Mouse (Mus musculus): ENCODE measurements around the gene Flg. TPM values are rescaled to one million over a fixed set of nuclear protein-coding genes. Genes with fewer than 3 reads are reported as not detected.

Gene Flg
- not detected in 2 replicates for polyA plus RNA-seq (2012; rRNA removed)

DNA sequence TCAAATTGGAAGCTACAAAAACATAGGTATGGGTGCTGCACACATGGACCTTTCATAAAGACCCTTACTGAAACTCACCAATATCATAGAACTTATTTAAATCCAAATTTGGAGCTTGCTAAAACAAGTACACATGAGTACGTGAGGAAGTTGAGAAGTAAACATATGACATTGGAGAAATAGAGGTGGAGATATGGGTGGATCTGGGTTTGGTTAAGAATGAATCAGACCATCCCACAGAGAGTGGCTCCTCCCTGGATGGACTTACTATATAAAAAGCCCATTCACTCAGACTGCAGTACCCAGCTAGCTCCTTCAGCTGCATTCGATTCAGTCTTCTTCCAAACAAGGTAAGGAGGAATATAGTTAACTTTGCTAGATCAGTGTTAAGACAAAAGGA lies at the start of gene Flg:
TSS of gene Flg (plus strand) at position 301 of the 400 bp plus-strand sequence.
- no peak for DNase-seq (ENCODE audit: low spot score)

- DNase-seq (ENCODE audit: low spot score): no peak
Observed at GRCm38 (mm10) chr3:93297542-93297941, 24.2 kb downstream of the Flg start.

GRCm38 (mm10) chr3:93299832-93300231 lies 26.5 kb downstream of the Flg start:
- no peak for DNase-seq (ENCODE audit: low spot score)

GRCm38 (mm10) chr3:93301896-93302295 lies 28.6 kb downstream of the Flg start:
- no peak for DNase-seq (ENCODE audit: low spot score)

GRCm38 (mm10) chr3:93306142-93306541 lies 32.8 kb downstream of the Flg start:
- no peak for DNase-seq (ENCODE audit: low spot score)

DNA sequence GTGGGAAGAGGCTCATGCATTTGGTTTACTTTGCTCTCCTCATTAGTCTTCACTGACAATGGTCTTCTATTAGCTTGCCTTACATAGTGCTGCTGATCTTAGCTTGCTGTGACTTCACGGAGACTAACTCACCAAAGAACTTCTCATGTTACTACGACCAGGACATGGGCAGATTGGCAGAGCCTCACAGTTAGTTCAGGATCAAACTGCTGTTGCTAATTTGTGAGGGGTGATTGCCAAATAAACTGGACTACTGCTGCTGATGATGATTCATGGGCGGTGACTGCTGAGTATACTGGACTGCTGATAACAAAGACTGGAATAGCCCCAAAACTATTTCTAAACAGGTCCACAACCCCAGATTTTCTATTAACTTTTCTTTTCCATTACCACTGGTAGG lies 38.0 kb downstream of the Flg start:
- no peak for DNase-seq (ENCODE audit: low spot score)

- no peak for DNase-seq (ENCODE audit: low spot score)
Observed at GRCm38 (mm10) chr3:93314388-93314787, 41.1 kb downstream of the Flg start.

DNA sequence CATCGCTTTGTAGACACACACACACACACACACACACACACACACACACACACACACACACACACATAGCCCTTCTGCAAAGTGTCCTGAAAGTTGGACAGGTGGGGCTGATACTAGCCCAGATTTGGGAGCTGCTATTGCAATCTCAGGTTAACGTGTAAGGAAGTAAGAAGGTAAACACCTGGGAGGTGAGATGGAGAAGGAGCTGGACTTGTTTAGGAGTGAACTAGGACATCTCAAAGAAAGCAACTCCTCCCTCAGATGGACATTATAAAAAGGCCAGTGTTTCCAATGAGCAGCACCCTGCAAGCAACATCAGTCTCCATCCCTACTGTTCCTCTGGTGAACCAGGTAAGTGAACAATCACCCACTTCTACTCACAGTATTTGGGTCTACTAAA lies 46.1 kb downstream of the Flg start, which contains the start of gene Hrnr:
TSS of gene Hrnr (plus strand) at position 301 of the 400 bp plus-strand sequence.
- DNase-seq (ENCODE audit: low spot score): no peak

DNA sequence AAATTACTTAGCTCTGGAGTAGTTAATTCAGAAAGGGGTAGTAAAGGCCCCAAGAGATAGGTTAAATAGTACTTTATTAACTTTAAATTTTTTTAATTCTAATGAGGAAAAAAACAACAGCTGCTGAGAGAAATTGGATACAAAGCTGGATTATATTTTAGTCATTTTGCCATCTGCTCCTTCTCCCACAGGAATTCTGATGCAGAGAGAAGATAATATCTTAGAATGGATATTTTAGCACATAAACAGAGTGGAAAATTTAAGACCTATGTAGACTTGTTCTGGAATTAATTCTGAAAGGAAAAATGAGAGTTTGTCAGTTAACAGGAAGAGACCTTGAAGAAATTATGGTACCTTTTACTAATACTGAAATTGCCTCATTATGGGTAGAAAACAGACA lies 64.4 kb downstream of the Flg start:
- DNase-seq (ENCODE audit: low spot score): no peak

DNA sequence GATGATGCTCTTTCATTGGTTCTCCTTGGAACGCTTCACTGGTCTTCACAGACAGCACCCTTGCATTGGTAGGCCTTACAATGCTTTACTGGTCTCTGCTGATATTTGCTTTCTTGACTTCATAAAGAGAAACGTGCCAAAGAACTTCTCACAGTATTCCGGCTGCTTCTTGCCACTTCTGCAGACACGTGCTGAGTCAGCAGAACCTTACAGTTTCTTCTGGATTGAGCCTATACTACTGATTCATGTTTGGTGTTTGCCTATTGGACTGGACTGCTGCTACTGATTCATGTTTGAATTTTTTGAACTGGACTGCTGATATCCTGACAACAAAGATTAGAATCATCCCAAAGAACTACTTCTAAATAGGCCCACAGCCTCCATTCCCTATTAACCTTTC lies 66.7 kb downstream of the Flg start:
- DNase-seq (ENCODE audit: low spot score): no peak

Other genes starting within 250 kb of the Flg start
- not detected in 2 replicates for gene Gm4858, start 204.7 kb upstream of the Flg start, polyA plus RNA-seq (2012; rRNA removed)
- 0.03 TPM in 1 of 2 replicates, not detected in the other for gene Crnn, start 128.7 kb upstream of the Flg start, polyA plus RNA-seq (2012; rRNA removed)
- gene Flg2, start 76.2 kb upstream of the Flg start, polyA plus RNA-seq (2012; rRNA removed): not detected in 2 replicates
- not detected in 2 replicates for gene Hrnr, start 46.2 kb downstream of the Flg start, polyA plus RNA-seq (2012; rRNA removed)
- gene Rptn, start 120.2 kb downstream of the Flg start, polyA plus RNA-seq (2012; rRNA removed): 0.69 and 0.96 TPM in 2 replicates
- 0.37 and 0.57 TPM in 2 replicates for gene Tchh, start 168.8 kb downstream of the Flg start, polyA plus RNA-seq (2012; rRNA removed)
- gene Tchhl1, start 195.2 kb downstream of the Flg start, polyA plus RNA-seq (2012; rRNA removed): not detected in 2 replicates
- gene S100a11, start 247.0 kb downstream of the Flg start, polyA plus RNA-seq (2012; rRNA removed): 912 and 1,103 TPM in 2 replicates

All from urinary bladder, adult 2 months (tissue).